Mouse (Mus musculus) intestine, embryonic 16.5 days (tissue): ENCODE data around the gene Lrp3. TPM values are rescaled to one million over a fixed set of nuclear protein-coding genes. Genes with fewer than 3 reads are reported as not detected.
"Not testable (repeated sequence)": the region's sequence is repeated elsewhere in the genome, so short reads cannot be mapped to it uniquely, and the experiment has no call there.

Source experiments
- ATAC-seq: fragments of 200-750 bp; cut with Nextera tagmentation; 2 replicates; pipeline ENCODE4 v1.8.0; 2017; ENCODE audit warnings: moderate TSS enrichment, moderate library complexity
- H3K27ac ChIP-seq: fragments of 300-500 bp; sonication (generic); 2 replicates; pipeline ENCODE4 v1.5.1; 2014; ENCODE audit warnings: mild to moderate bottlenecking, low read length
- H3K27me3 ChIP-seq: fragments of 300-500 bp; sonication (generic); replicated peaks from 2 replicates; pipeline ENCODE4 v1.6.1; 2014; ENCODE audit warnings: low read length, control low read depth, mixed read lengths; ENCODE audit not compliant: control insufficient read depth, insufficient read depth
- H3K36me3 ChIP-seq: fragments of 300-500 bp; sonication (generic); 2 replicates; pipeline ENCODE4 v1.6.1; 2014; ENCODE audit warnings: low read length, control low read depth; ENCODE audit not compliant: control insufficient read depth, insufficient read depth
- H3K4me1 ChIP-seq: fragments of 300-500 bp; sonication (generic); 2 replicates; pipeline ENCODE4 v1.6.1; 2014; ENCODE audit warnings: low read length, control low read depth, mixed read lengths; ENCODE audit not compliant: control insufficient read depth, insufficient read depth
- H3K4me2 ChIP-seq: fragments of 300-500 bp; sonication (generic); 2 replicates; pipeline ENCODE4 v1.6.1; 2014; ENCODE audit warnings: low read depth, low read length, control low read depth
- H3K4me3 ChIP-seq: fragments of 300-500 bp; sonication (generic); 2 replicates; pipeline ENCODE4 v1.5.1; 2014; ENCODE audit warnings: mild to moderate bottlenecking, low read length
- H3K9ac ChIP-seq: fragments of 300-500 bp; sonication (generic); 2 replicates; pipeline ENCODE4 v1.6.1; 2014; ENCODE audit warnings: low read depth, low read length
- H3K9me3 ChIP-seq: fragments of 300-500 bp; sonication (generic); 2 replicates; pipeline ENCODE4 v1.6.1; 2016; ENCODE audit warnings: low read length, control low read depth; ENCODE audit not compliant: control insufficient read depth
- WGBS: fragments of 180-500 bp; shearing (Covaris S2); extraction: QIAGEN DNeasy Blood & Tissue Kit; methylation state at CpG from one replicate; pipeline ENCODE4 v1.1.7; 2014; 5-methylcytosine and 5-hydroxymethylcytosine counted together
- polyA plus RNA-seq: library from polyadenylated mRNA; unstranded; fragments of >200 nt; fragmentation: Nextera tagmentation; extraction: Ambion mirVana; gene quantifications from 2 replicates; pipeline ENCODE4 v1.2.1, GENCODE M21; 2015

The Lrp3 gene
- polyA plus RNA-seq, result 2.8 and 3.3 TPM in 2 replicates

DNA sequence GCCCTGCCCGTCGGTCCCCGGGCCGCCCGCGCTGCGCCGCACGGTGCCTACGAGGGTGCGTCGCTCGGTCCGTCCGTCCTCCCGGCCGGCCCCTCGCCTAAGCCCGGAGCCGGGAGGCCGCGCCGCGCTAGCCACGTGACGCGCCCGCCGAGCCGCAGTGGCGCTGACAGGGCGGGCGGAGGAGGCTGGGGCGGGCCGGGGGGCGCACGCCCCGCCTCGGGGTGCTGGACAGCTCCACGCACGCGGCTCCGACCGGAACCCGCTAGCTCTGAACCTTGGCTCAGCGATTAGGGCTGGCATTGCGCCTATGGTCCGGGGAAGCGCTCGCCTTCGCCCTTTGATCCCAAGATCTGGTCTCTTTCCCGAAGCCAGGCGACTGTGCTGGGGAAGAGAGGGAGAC is at the start of gene Lrp3:
Lrp3 (minus strand) TSS at position 274 of the 400 bp plus-strand sequence.
- Histone ChIP-seq H3K36me3 (0 out of 2 replicates have a peak, but pooled peaks cover 3% of the 10 kb centered on the region), H3K27me3 (0 out of 2 replicates have a peak, but pooled peaks cover 2% of the 10 kb centered on the region), H3K4me2 (peak within 1 kb of the TSS; percentile 89), H3K9ac (peak within 1 kb of the TSS; percentile 72), H3K4me1 (peaks cover 11% of the 10 kb centered on the region), H3K4me3 (peak within 1 kb of the TSS; percentile 70), H3K27ac (0 out of 2 replicates have a peak within 1 kb of the TSS, but pooled peaks have one; percentile 21), H3K9me3 (no peaks in the 10 kb centered on the region)
- under 1% methylated on average over 46 of the region's 53 CpGs for WGBS
- peak; percentile 95 for ATAC-seq

DNA sequence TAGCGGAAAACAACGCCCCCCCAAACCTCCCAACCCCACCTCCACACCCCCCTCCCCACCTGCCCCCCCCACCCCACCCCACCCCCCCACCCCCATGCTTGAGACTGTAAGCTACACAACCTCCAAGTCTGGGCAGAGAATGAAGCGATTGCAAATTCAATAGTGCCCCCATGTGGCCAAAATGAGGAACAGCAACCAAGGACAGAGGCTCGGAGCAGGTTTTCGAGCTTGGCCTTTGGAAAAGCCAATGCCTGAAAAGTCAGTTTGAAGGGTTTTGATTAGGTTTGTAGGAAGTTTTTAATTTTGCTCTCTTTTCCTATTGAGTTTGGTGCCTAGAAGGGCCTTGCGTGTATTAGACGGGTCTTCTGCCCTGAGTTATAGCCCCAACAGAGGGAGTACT is 49.4 kb upstream of the Lrp3 start:
- ATAC-seq, result peak; percentile 4; the same call in 1 of the 2 replicates
- Histone ChIP-seq H3K27ac (no peak overlapping the region), H3K9me3 (no peaks in the 10 kb centered on the region), H3K4me1 (peaks cover 6% of the 10 kb centered on the region), H3K4me2 (no peak overlapping the region), H3K36me3 (no peaks in the 10 kb centered on the region), H3K4me3 (no peak overlapping the region), H3K9ac (no peak overlapping the region), H3K27me3 (no peaks in the 10 kb centered on the region)
- WGBS, result 20% methylated on average over 7 of the region's 7 CpGs

DNA sequence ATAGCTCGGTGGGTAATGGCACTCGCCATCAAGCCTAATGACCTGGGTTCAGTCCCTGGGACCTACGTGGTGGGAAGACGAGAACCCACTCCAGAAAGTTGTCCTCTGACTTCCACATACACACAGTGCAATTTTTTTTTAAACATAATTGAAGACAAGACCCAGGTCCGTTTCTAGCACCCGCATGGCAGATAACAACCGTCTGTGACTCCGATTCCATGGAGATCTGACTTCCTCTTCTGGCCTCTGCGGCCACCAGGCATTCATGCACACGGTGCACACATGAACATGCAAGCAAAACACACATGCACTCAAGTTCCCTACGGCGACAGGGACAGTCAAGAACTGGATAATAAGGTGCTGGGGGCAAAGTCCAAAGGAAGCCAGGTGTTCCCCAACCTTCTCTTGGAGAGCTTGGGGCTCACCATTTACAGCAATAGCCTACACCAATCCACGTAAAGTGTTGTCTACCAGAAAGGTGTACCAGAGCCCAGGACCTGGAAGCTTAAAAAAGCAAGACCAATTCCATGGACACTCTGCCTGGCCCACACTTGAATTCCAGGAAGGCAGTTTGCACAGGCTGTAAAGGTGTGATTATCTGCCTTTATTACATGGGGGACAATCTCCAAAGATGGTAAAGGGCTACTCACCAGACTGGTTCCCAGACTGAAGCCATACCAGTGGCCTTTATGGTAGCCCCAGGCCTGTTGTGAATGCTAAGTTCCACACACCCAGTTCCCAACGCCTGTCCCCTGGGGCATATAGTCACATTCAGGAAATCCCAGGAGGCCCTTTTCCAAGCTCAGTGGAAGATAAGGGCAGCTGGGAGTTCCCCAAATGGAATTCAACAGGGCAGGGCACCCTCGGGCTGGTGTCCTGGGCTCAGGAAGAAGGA is 48.5 kb upstream of the Lrp3 start:
- no peak overlapping the region for H3K9ac ChIP-seq
- no peaks in the 10 kb centered on the region for H3K27me3 ChIP-seq
- no peak overlapping the region for H3K4me2 ChIP-seq
- no peak overlapping the region for H3K4me3 ChIP-seq
- WGBS, result 68% methylated on average over 15 of the region's 15 CpGs
- H3K36me3 ChIP-seq, result no peaks in the 10 kb centered on the region
- peaks cover 2% of the 10 kb centered on the region; the same call in 1 of the 2 replicates for H3K4me1 ChIP-seq
- no peaks in the 10 kb centered on the region for H3K9me3 ChIP-seq
- peak; percentile 84 for ATAC-seq
- peak overlapping the region; percentile 26; the same call in 1 of the 2 replicates for H3K27ac ChIP-seq

DNA sequence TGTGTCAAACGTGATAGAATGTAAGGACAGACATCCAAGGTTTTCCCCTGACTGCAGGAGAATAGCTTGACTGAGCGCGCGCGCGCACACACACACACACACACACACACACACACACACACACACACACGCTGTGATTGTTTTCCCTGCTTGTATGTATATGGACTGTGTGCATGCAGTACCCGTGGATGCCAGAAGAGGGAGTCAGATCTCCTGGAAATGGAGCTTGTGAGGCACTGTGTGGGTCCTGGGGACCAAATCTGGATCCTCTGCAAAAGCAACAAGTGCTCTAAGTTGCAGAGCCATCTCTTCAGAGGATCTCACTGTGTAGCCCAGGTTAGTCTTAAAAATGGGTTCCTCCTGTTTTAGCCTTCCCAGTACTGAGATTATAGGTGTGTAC is 44.1 kb upstream of the Lrp3 start:
- Histone ChIP-seq H3K4me2 (no peak overlapping the region), H3K27me3 (no peaks in the 10 kb centered on the region), H3K9ac (no peak overlapping the region), H3K9me3 (no peaks in the 10 kb centered on the region), H3K4me3 (no peak overlapping the region), H3K4me1 (peaks cover 2% of the 10 kb centered on the region; the same call in 1 of the 2 replicates), H3K36me3 (no peaks in the 10 kb centered on the region), H3K27ac (no peak overlapping the region)
- WGBS, result 90% methylated on average over 8 of the region's 8 CpGs
- ATAC-seq, result no peak

DNA sequence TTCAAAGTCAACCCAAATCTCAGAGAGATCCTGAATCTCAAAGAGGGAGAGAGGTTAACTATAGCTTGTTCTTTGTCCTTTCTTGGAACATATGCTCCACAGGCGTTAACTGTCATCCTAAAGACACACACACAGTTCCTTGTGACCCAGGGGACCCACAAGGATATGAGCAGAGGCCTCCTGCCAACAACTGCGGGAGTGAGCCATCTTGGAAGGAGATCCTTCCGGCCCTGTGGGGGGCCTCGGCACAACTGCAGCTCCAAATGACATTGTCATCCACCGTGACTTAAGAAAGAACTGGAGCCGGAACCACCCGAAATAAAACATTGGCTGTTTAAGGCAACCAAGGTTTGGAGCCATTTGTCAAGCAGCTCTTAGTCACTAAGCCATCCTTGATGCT is 43.0 kb upstream of the Lrp3 start:
- no peak for ATAC-seq
- Histone ChIP-seq H3K4me1 (no peaks in the 10 kb centered on the region), H3K36me3 (no peaks in the 10 kb centered on the region), H3K4me3 (no peak overlapping the region), H3K27me3 (no peaks in the 10 kb centered on the region), H3K9me3 (no peaks in the 10 kb centered on the region), H3K4me2 (no peak overlapping the region), H3K9ac (no peak overlapping the region), H3K27ac (no peak overlapping the region)
- 61% methylated on average over 7 of the region's 7 CpGs for WGBS

DNA sequence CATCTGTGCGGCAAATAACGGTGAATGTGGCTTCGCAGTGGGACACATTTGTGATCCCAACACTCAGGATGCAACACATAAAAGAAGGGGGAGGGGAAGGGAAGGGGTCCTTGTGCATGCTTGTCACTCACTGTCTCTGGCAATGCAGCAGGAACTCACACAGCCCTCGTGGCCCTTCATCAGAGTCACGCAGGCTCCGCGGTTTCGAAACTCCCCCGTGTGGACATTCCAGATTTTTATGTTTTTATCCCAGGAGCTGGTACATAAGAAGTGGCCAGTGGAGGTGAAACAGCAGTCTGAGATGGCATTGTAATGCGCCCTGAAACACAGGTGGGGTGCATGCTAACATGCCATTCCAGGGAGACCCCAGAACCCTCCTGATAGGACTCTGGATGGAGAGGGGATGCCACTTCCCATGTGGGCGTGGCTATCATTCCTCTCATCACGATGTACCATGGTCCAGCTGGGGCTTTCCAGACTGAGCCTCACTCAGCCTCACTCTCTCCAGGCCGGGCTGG is 36.8 kb upstream of the Lrp3 start:
- H3K36me3 ChIP-seq, result no peaks in the 10 kb centered on the region
- no peaks in the 10 kb centered on the region for H3K9me3 ChIP-seq
- H3K4me1 ChIP-seq, result peaks cover 4% of the 10 kb centered on the region; the same call in 1 of the 2 replicates
- peak overlapping the region; percentile 24 for H3K4me2 ChIP-seq
- no peak overlapping the region for H3K27ac ChIP-seq
- ATAC-seq, result peak; percentile 67
- H3K9ac ChIP-seq, result peak overlapping the region; percentile 1; the same call in 1 of the 2 replicates
- WGBS, result 10% methylated on average over 13 of the region's 13 CpGs
- H3K27me3 ChIP-seq, result no peaks in the 10 kb centered on the region
- H3K4me3 ChIP-seq, result peak overlapping the region; percentile 7; the same call in 1 of the 2 replicates

DNA sequence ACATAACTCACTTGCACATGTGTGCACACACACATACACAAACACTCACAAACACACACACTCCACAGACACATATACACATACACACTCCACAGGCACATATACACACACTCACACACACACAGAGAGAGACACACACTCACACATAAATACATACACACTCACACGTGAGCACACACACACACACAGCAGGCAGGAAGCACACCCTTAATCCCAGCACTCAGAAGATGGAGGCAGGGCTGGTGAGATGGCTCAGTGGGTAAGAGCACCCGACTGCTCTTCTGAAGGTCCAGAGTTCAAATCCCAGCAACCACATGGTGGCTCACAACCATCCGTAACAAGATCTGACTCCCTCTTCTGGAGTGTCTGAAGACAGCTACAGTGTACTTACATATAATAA is 22.6 kb upstream of the Lrp3 start:
- 78% methylated on average over 2 of the region's 3 CpGs for WGBS

DNA sequence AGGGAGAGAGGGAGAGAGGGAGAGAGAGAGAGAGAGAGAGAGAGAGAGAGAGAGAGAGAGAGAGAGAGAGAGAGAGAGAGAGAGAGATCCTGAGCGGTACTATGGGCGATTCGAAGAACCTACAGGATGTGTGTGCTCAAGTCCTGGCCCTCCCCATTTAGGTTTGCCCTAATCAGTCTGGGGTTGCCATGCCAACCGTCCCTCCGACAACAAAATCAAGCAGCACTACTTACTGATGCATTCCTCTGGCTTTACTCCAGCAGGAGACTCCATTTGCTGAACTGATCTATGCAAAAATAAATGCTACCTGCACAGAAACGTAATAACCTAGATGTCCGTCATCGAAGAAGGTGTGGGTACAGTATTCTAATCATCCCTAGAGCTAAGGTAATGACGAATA is 20.0 kb upstream of the Lrp3 start:
- Histone ChIP-seq H3K27ac (peak overlapping the region; percentile 20; the same call in 1 of the 2 replicates), H3K9ac (peak overlapping the region; percentile 46), H3K36me3 (no peaks in the 10 kb centered on the region), H3K4me3 (peak overlapping the region; percentile 37), H3K27me3 (no peaks in the 10 kb centered on the region), H3K4me2 (peak overlapping the region; percentile 50), H3K9me3 (0 out of 2 replicates have a peak, but pooled peaks cover 2% of the 10 kb centered on the region), H3K4me1 (0 out of 2 replicates have a peak, but pooled peaks cover 3% of the 10 kb centered on the region)
- WGBS, result 20% methylated on average over 9 of the region's 9 CpGs
- peak; percentile 69 for ATAC-seq

More for the DNA sequence above, 22.6 kb upstream of the Lrp3 start:
- not testable (repeated sequence) for H3K36me3 ChIP-seq, H3K4me3 ChIP-seq, ATAC-seq, H3K9me3 ChIP-seq, H3K4me1 ChIP-seq, H3K27me3 ChIP-seq, H3K27ac ChIP-seq, H3K4me2 ChIP-seq, H3K9ac ChIP-seq
